Mouse (Mus musculus): Measurements from ENCODE around the gene Ppib. TPM values are rescaled to one million over a fixed set of nuclear protein-coding genes. Genes with fewer than 3 reads are reported as not detected.

Ppib gene
- polyA plus RNA-seq, 1 experiment = 338 TPM

- TF ChIP-seq POLR2A (IDR thresholded peaks at IDR 0.05; ENCODE audit: low read depth, low read length) = no peak
- no peak for TF ChIP-seq CTCF (conservative IDR thresholded peaks at IDR 0.05; ENCODE audit: insufficient read depth, insufficient read length, low read depth, low read length)
- H3K36me3 ChIP-seq (ENCODE audit: control insufficient read depth, insufficient read depth, low read length) = no peaks in the 10 kb centered on the region; the same call in 1 of the 2 replicates
- WGBS = 2% methylated on average over 22 of the region's 22 CpGs
- H3K4me1 ChIP-seq (ENCODE audit: control insufficient read depth, insufficient read depth, low read length) = no peaks in the 10 kb centered on the region
- DNase-seq = peak; percentile 91
- peak within 1 kb of the TSS; percentile 52 for H3K4me3 ChIP-seq (ENCODE audit: insufficient read depth, low read depth, low read length)
- no peak within 1 kb of the TSS for H3K27ac ChIP-seq (ENCODE audit: insufficient read depth, low read depth, low read length)
- no peaks in the 10 kb centered on the region for H3K27me3 ChIP-seq (replicated peaks; ENCODE audit: control insufficient read depth, insufficient read depth, low read length)
Observed at GRCm38 (mm10) chr9:66069583-66069982, 9.6 kb downstream of the Ppib start, which contains the start of gene Snx22. TSS of gene Snx22 (minus strand) at chr9:66069719.

GRCm38 (mm10) chr9:66070151-66070550 is 10.1 kb downstream of the Ppib start:
- Histone ChIP-seq H3K4me1 (ENCODE audit: control insufficient read depth, insufficient read depth, low read length) (no peaks in the 10 kb centered on the region), H3K4me3 (ENCODE audit: insufficient read depth, low read depth, low read length) (no peak overlapping the region), H3K27ac (ENCODE audit: insufficient read depth, low read depth, low read length) (no peak overlapping the region), H3K27me3 (replicated peaks; ENCODE audit: control insufficient read depth, insufficient read depth, low read length) (no peaks in the 10 kb centered on the region), H3K36me3 (ENCODE audit: control insufficient read depth, insufficient read depth, low read length) (no peaks in the 10 kb centered on the region; the same call in 1 of the 2 replicates)
- DNase-seq = no peak
- no peak for TF ChIP-seq CTCF (conservative IDR thresholded peaks at IDR 0.05; ENCODE audit: insufficient read depth, insufficient read length, low read depth, low read length)
- no peak for TF ChIP-seq POLR2A (IDR thresholded peaks at IDR 0.05; ENCODE audit: low read depth, low read length)
- 87% methylated on average over 5 of the region's 5 CpGs for WGBS

- DNase-seq = no peak
- Histone ChIP-seq H3K27me3 (replicated peaks; ENCODE audit: control insufficient read depth, insufficient read depth, low read length) (no peaks in the 10 kb centered on the region), H3K36me3 (ENCODE audit: control insufficient read depth, insufficient read depth, low read length) (no peaks in the 10 kb centered on the region), H3K4me1 (ENCODE audit: control insufficient read depth, insufficient read depth, low read length) (no peaks in the 10 kb centered on the region), H3K4me3 (ENCODE audit: insufficient read depth, low read depth, low read length) (no peak overlapping the region), H3K27ac (ENCODE audit: insufficient read depth, low read depth, low read length) (no peak overlapping the region)
- 91% methylated on average over 7 of the region's 7 CpGs for WGBS
- no peak for TF ChIP-seq CTCF (conservative IDR thresholded peaks at IDR 0.05; ENCODE audit: insufficient read depth, insufficient read length, low read depth, low read length)
- TF ChIP-seq POLR2A (IDR thresholded peaks at IDR 0.05; ENCODE audit: low read depth, low read length) = no peak
Observed at GRCm38 (mm10) chr9:66072754-66073153, 12.7 kb downstream of the Ppib start.

GRCm38 (mm10) chr9:66078072-66078471 is 18.1 kb downstream of the Ppib start:
- H3K36me3 ChIP-seq (ENCODE audit: control insufficient read depth, insufficient read depth, low read length) = no peaks in the 10 kb centered on the region
- no peak for DNase-seq
- no peak overlapping the region for H3K4me3 ChIP-seq (ENCODE audit: insufficient read depth, low read depth, low read length)
- no peak overlapping the region for H3K27ac ChIP-seq (ENCODE audit: insufficient read depth, low read depth, low read length)
- no peaks in the 10 kb centered on the region for H3K4me1 ChIP-seq (ENCODE audit: control insufficient read depth, insufficient read depth, low read length)
- TF ChIP-seq CTCF (conservative IDR thresholded peaks at IDR 0.05; ENCODE audit: insufficient read depth, insufficient read length, low read depth, low read length) = no peak
- TF ChIP-seq POLR2A (IDR thresholded peaks at IDR 0.05; ENCODE audit: low read depth, low read length) = no peak
- WGBS = 69% methylated on average over 3 of the region's 3 CpGs
- H3K27me3 ChIP-seq (replicated peaks; ENCODE audit: control insufficient read depth, insufficient read depth, low read length) = no peaks in the 10 kb centered on the region

GRCm38 (mm10) chr9:66078493-66078892 is 18.5 kb downstream of the Ppib start:
- 25% methylated on average over 14 of the region's 14 CpGs for WGBS
- no peak for DNase-seq

GRCm38 (mm10) chr9:66080804-66081459 is 20.9 kb downstream of the Ppib start:
- TF ChIP-seq POLR2A (IDR thresholded peaks at IDR 0.05; ENCODE audit: low read depth, low read length) = no peak
- TF ChIP-seq CTCF (conservative IDR thresholded peaks at IDR 0.05; ENCODE audit: insufficient read depth, insufficient read length, low read depth, low read length) = no peak
- Histone ChIP-seq H3K27me3 (replicated peaks; ENCODE audit: control insufficient read depth, insufficient read depth, low read length) (no peaks in the 10 kb centered on the region), H3K4me1 (ENCODE audit: control insufficient read depth, insufficient read depth, low read length) (no peaks in the 10 kb centered on the region), H3K27ac (ENCODE audit: insufficient read depth, low read depth, low read length) (no peak overlapping the region), H3K4me3 (ENCODE audit: insufficient read depth, low read depth, low read length) (no peak overlapping the region), H3K36me3 (ENCODE audit: control insufficient read depth, insufficient read depth, low read length) (no peaks in the 10 kb centered on the region)
- no peak for DNase-seq
- WGBS = 81% methylated on average over 3 of the region's 3 CpGs

More at GRCm38 (mm10) chr9:66078493-66078892, 18.5 kb downstream of the Ppib start:
- Histone ChIP-seq H3K27ac (ENCODE audit: insufficient read depth, low read depth, low read length) (no peak overlapping the region), H3K27me3 (replicated peaks; ENCODE audit: control insufficient read depth, insufficient read depth, low read length) (no peaks in the 10 kb centered on the region), H3K4me1 (ENCODE audit: control insufficient read depth, insufficient read depth, low read length) (no peaks in the 10 kb centered on the region), H3K36me3 (ENCODE audit: control insufficient read depth, insufficient read depth, low read length) (no peaks in the 10 kb centered on the region), H3K4me3 (ENCODE audit: insufficient read depth, low read depth, low read length) (no peak overlapping the region)
- TF ChIP-seq CTCF (conservative IDR thresholded peaks at IDR 0.05; ENCODE audit: insufficient read depth, insufficient read length, low read depth, low read length) (no peak), POLR2A (IDR thresholded peaks at IDR 0.05; ENCODE audit: low read depth, low read length) (no peak)

GRCm38 (mm10) chr9:66081999-66082398 is 22.0 kb downstream of the Ppib start:
- H3K36me3 ChIP-seq (ENCODE audit: control insufficient read depth, insufficient read depth, low read length) = no peaks in the 10 kb centered on the region
- no peak overlapping the region for H3K4me3 ChIP-seq (ENCODE audit: insufficient read depth, low read depth, low read length)
- TF ChIP-seq POLR2A (IDR thresholded peaks at IDR 0.05; ENCODE audit: low read depth, low read length) = no peak
- no peak for TF ChIP-seq CTCF (conservative IDR thresholded peaks at IDR 0.05; ENCODE audit: insufficient read depth, insufficient read length, low read depth, low read length)
- no peaks in the 10 kb centered on the region for H3K27me3 ChIP-seq (replicated peaks; ENCODE audit: control insufficient read depth, insufficient read depth, low read length)
- no peaks in the 10 kb centered on the region for H3K4me1 ChIP-seq (ENCODE audit: control insufficient read depth, insufficient read depth, low read length)
- no peak overlapping the region for H3K27ac ChIP-seq (ENCODE audit: insufficient read depth, low read depth, low read length)
- WGBS = 79% methylated on average over 4 of the region's 4 CpGs
- DNase-seq = peak; percentile 21
